Comparison of ENCODE assay signal across 25 mouse cellular contexts in the genomic region with DNA sequence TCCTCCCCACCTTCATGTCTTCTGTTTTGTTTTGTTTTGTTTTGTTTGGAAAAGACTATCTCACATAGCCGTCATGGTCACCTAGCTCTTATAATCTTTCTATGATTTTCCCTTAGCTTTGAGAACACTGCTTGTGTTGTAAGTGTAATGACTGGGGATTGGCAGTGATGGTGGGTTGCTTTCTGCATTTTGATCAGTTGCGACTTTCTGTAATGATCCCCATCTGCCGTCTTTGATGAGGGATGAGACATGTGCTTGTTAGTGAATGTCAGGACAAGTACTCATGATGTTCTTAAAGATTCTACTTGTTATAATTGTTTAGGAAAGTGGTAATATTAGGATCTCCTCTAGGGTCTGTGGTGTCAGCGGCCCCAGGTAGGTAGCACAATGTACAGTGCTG.
DNase-seq lines count a peak whose midpoint lies in the region; ATAC-seq and TF ChIP-seq lines count a peak whose summit lies in the region.
"Had no signal": no experiment of that assay in that cellular context is flagged by ENCODE, and none has a peak within 500 bp of the region (broad histone marks: within the 10 kb centered on the region; RNA-seq: fewer than 3 reads in every experiment).

No protein-coding gene starts in this region.

- DNase-seq in forebrain, embryonic 14.5 days (ENCODE audit: low spot score), result peak; percentile 10
- no peak for DNase-seq in forebrain, postnatal 0 days
- peak; percentile 57 for DNase-seq in midbrain, embryonic 11.5 days (ENCODE audit: low spot score, missing footprints)
- DNase-seq in frontal cortex, postnatal 14 days (ENCODE audit: low spot score in 2 of 2), result no peak
- DNase-seq: adrenal gland, adult 2 months; adrenal gland, postnatal 10 days; adrenal gland, postnatal 25 days; B cell, adult 2 months; cerebellum, adult 11 months; cerebellum, adult 18-20 months; cerebellum, adult 8-10 months; cerebellum, adult 9-11 months; cerebellum, postnatal 14 days; cerebellum, postnatal 36 days; embryo, embryonic 11 days had no signal

- H3K36me3 ChIP-seq in forebrain, embryonic 14.5 days (ENCODE audit: control insufficient read depth, insufficient read depth, low read length), result no peaks in the 10 kb centered on the region
- no peaks in the 10 kb centered on the region for H3K36me3 ChIP-seq in forebrain, postnatal 0 days (ENCODE audit: insufficient read depth)
- H3K36me3 ChIP-seq in midbrain, embryonic 11.5 days (ENCODE audit: control insufficient read depth, insufficient read depth, low read length), result no peaks in the 10 kb centered on the region
- H3K36me3 ChIP-seq in midbrain, embryonic 13.5 days, result no peaks in the 10 kb centered on the region
- H3K36me3 ChIP-seq: embryonic facial prominence, embryonic 13.5 days; embryonic facial prominence, embryonic 15.5 days; forebrain, embryonic 10.5 days; forebrain, embryonic 12.5 days; forebrain, embryonic 15.5 days; G1E had no signal

- H3K9me3 ChIP-seq in forebrain, embryonic 14.5 days (replicated peaks; ENCODE audit: control insufficient read depth, low read length), result no peaks in the 10 kb centered on the region
- no peaks in the 10 kb centered on the region for H3K9me3 ChIP-seq in forebrain, postnatal 0 days (ENCODE audit: low read length)
- no peaks in the 10 kb centered on the region for H3K9me3 ChIP-seq in midbrain, embryonic 11.5 days (ENCODE audit: control insufficient read depth, low read length)
- H3K9me3 ChIP-seq in midbrain, embryonic 13.5 days, result no peaks in the 10 kb centered on the region
- H3K9me3 ChIP-seq: embryonic facial prominence, embryonic 13.5 days; embryonic facial prominence, embryonic 15.5 days; forebrain, embryonic 10.5 days; forebrain, embryonic 12.5 days; forebrain, embryonic 15.5 days; G1E had no signal

- H3K4me3 ChIP-seq in forebrain, embryonic 14.5 days (ENCODE audit: low read depth, low read length), result no peak overlapping the region
- no peak overlapping the region for H3K4me3 ChIP-seq in forebrain, postnatal 0 days (ENCODE audit: low read depth, low read length)
- H3K4me3 ChIP-seq in midbrain, embryonic 11.5 days (ENCODE audit: low read depth, low read length), result no peak overlapping the region
- no peak overlapping the region for H3K4me3 ChIP-seq in midbrain, embryonic 13.5 days (replicated peaks)
- H3K4me3 ChIP-seq: embryonic facial prominence, embryonic 13.5 days; embryonic facial prominence, embryonic 15.5 days; erythroblast, embryonic 14.5 days; forebrain, embryonic 10.5 days; forebrain, embryonic 12.5 days; forebrain, embryonic 15.5 days had no signal

- no peak for TF ChIP-seq CTCF in forebrain, postnatal 0 days (IDR thresholded peaks at IDR 0.05; ENCODE audit: low read depth)

- no peak overlapping the region for H3K4me2 ChIP-seq in forebrain, embryonic 14.5 days (ENCODE audit: low read length)
- H3K4me2 ChIP-seq in forebrain, postnatal 0 days (ENCODE audit: low read depth), result no peak overlapping the region
- H3K4me2 ChIP-seq in midbrain, embryonic 11.5 days, result no peak overlapping the region
- H3K4me2 ChIP-seq in midbrain, embryonic 13.5 days (replicated peaks), result no peak overlapping the region
- H3K4me2 ChIP-seq: embryonic facial prominence, embryonic 13.5 days; embryonic facial prominence, embryonic 15.5 days; forebrain, embryonic 12.5 days; forebrain, embryonic 15.5 days had no signal

- H3K27me3 ChIP-seq in forebrain, embryonic 14.5 days (replicated peaks; ENCODE audit: control insufficient read depth, insufficient read depth, low read length), result no peaks in the 10 kb centered on the region
- no peaks in the 10 kb centered on the region for H3K27me3 ChIP-seq in forebrain, postnatal 0 days (ENCODE audit: insufficient read depth, low read length)
- H3K27me3 ChIP-seq in midbrain, embryonic 11.5 days (ENCODE audit: control insufficient read depth, insufficient read depth, low read length), result no peaks in the 10 kb centered on the region
- H3K27me3 ChIP-seq in midbrain, embryonic 13.5 days, result no peaks in the 10 kb centered on the region
- H3K27me3 ChIP-seq: CH12.LX; embryonic facial prominence, embryonic 13.5 days; embryonic facial prominence, embryonic 15.5 days; forebrain, embryonic 12.5 days; forebrain, embryonic 15.5 days had no signal

- 85% methylated on average over 4 of the region's 4 CpGs for WGBS in forebrain, embryonic 14.5 days
- 75% methylated on average over 4 of the region's 4 CpGs for WGBS in forebrain, postnatal 0 days
- WGBS in midbrain, embryonic 11.5 days, result 94% methylated on average over 4 of the region's 4 CpGs
- WGBS in midbrain, embryonic 13.5 days, result 89% methylated on average over 4 of the region's 4 CpGs

- H3K27ac ChIP-seq in forebrain, embryonic 14.5 days (ENCODE audit: low read depth, low read length), result no peak overlapping the region
- H3K27ac ChIP-seq in forebrain, postnatal 0 days (ENCODE audit: low read depth, low read length), result no peak overlapping the region
- H3K27ac ChIP-seq in midbrain, embryonic 11.5 days (ENCODE audit: low read depth, low read length), result no peak overlapping the region
- no peak overlapping the region for H3K27ac ChIP-seq in midbrain, embryonic 13.5 days
- H3K27ac ChIP-seq: embryonic facial prominence, embryonic 13.5 days; embryonic facial prominence, embryonic 15.5 days; forebrain, embryonic 10.5 days; forebrain, embryonic 12.5 days; forebrain, embryonic 15.5 days had no signal

- no peak for ATAC-seq in forebrain, embryonic 14.5 days
- ATAC-seq in forebrain, postnatal 0 days, result no peak
- ATAC-seq in midbrain, embryonic 11.5 days (ENCODE audit: low FRiP score), result no peak
- no peak for ATAC-seq in midbrain, embryonic 13.5 days
- ATAC-seq: CD4-positive, CD25-positive, alpha-beta regulatory T cell, adult 4 months; forebrain, embryonic 15.5 days had no signal

- no peak overlapping the region for H3K9ac ChIP-seq in forebrain, embryonic 14.5 days (ENCODE audit: low read length)
- no peak overlapping the region for H3K9ac ChIP-seq in forebrain, postnatal 0 days
- H3K9ac ChIP-seq in midbrain, embryonic 11.5 days (ENCODE audit: low read length), result no peak overlapping the region
- no peak overlapping the region for H3K9ac ChIP-seq in midbrain, embryonic 13.5 days (replicated peaks)
- H3K9ac ChIP-seq: embryonic facial prominence, embryonic 13.5 days; embryonic facial prominence, embryonic 15.5 days; forebrain, embryonic 12.5 days; forebrain, embryonic 15.5 days had no signal

- no peaks in the 10 kb centered on the region for H3K4me1 ChIP-seq in forebrain, embryonic 14.5 days (ENCODE audit: control insufficient read depth, insufficient read depth, low read length)
- no peaks in the 10 kb centered on the region for H3K4me1 ChIP-seq in forebrain, postnatal 0 days (ENCODE audit: insufficient read depth)
- H3K4me1 ChIP-seq in midbrain, embryonic 11.5 days (ENCODE audit: control insufficient read depth, insufficient read depth, low read length), result no peaks in the 10 kb centered on the region
- no peaks in the 10 kb centered on the region for H3K4me1 ChIP-seq in midbrain, embryonic 13.5 days (replicated peaks)
- H3K4me1 ChIP-seq: embryonic facial prominence, embryonic 13.5 days; forebrain, embryonic 12.5 days; forebrain, embryonic 15.5 days had no signal

Comparison
In these comparisons a context has a peak if more than half of its experiments do, and no peak if none do; other contexts are left out.
1. DNase-seq: peak in forebrain, embryonic 14.5 days (single experiment) and midbrain, embryonic 11.5 days (single experiment); none in forebrain, postnatal 0 days (single experiment) and frontal cortex, postnatal 14 days (0 of 2).